Mouse (Mus musculus) cortical plate, adult 2 months (tissue): ENCODE results near the gene Erc2.

Experiments used
- CTCF ChIP-seq: fragments of 200-500 bp; IDR thresholded peaks from 2 replicates; pipeline ENCODE4 v1.5.1; 2011; ENCODE audit warnings: mild to moderate bottlenecking, control low read depth, low read length; ENCODE audit not compliant: insufficient read depth; ENCODE audit errors: extremely low read depth
- POLR2A ChIP-seq: fragments of 200-500 bp; IDR thresholded peaks from 2 replicates; pipeline ENCODE4 v1.6.1; 2011; ENCODE audit warnings: mild to moderate bottlenecking, low read length, control low read depth; ENCODE audit not compliant: insufficient read depth; ENCODE audit errors: extremely low read depth

DNA sequence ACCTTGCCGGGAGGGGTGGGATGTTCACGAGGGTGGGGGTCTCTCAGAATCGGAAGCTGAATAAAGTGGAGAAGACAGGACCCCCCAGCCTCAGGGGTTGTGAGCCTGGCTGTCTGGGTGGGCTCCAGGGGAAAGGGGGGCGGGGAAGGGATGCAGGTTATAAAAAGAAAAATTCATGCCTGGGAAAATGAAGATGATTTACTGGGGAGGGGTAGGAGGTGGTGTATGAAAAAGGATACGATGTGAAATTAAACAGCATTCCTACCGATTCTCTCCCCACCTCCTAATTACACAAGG lies 643 bp downstream of the Erc2 start:
- TF ChIP-seq POLR2A (no peak), CTCF (no peak)
